Mouse (Mus musculus) frontal cortex, adult 2 months (tissue): ENCODE measurements around the gene Cfap65. TPM values are rescaled to one million over a fixed set of nuclear protein-coding genes. Genes with fewer than 3 reads are reported as not detected.

Experiments used
- polyA plus RNA-seq: library from polyadenylated mRNA; depleted of rRNA; stranded (reverse); fragments of >200 nt; gene quantifications from 2 replicates; pipeline ENCODE4 v1.2.3, GENCODE M21; 2012; rRNA removed

Gene Cfap65
- polyA plus RNA-seq, 1 experiment = 7.0 TPM

Other genes starting within 250 kb of the Cfap65 start
- gene Cyp27a1, start 222.0 kb downstream of the Cfap65 start, polyA plus RNA-seq = 14.1 and 14.5 TPM in 2 replicates
- 0.76 and 0.88 TPM in 2 replicates for gene Prkag3, start 186.4 kb downstream of the Cfap65 start, polyA plus RNA-seq
- gene Wnt6, start 163.7 kb downstream of the Cfap65 start, polyA plus RNA-seq = 7.9 and 8.9 TPM in 2 replicates
- 6.0 and 7.2 TPM in 2 replicates for gene Wnt10a, start 144.1 kb downstream of the Cfap65 start, polyA plus RNA-seq
- 224 and 291 TPM in 2 replicates for gene Cdk5r2, start 80.7 kb downstream of the Cfap65 start, polyA plus RNA-seq
- gene Fev, start 50.2 kb downstream of the Cfap65 start, polyA plus RNA-seq = not detected in 2 replicates
- 0.36 and 0.48 TPM in 2 replicates for gene Cryba2, start 42.5 kb downstream of the Cfap65 start, polyA plus RNA-seq
- 0.24 and 0.32 TPM in 2 replicates for gene Ihh, start 16.1 kb upstream of the Cfap65 start, polyA plus RNA-seq
- gene Nhej1, start 189.6 kb upstream of the Cfap65 start, polyA plus RNA-seq = 1.8 and 2.4 TPM in 2 replicates
- gene Slc23a3, start 198.3 kb upstream of the Cfap65 start, polyA plus RNA-seq = 0.12 and 0.23 TPM in 2 replicates
- gene Cnppd1, start 207.1 kb upstream of the Cfap65 start, polyA plus RNA-seq = 31.9 and 35.3 TPM in 2 replicates
- 189 and 211 TPM in 2 replicates for gene Retreg2, start 207.2 kb upstream of the Cfap65 start, polyA plus RNA-seq
- gene Zfand2b, start 233.0 kb upstream of the Cfap65 start, polyA plus RNA-seq = 55.1 and 56.5 TPM in 2 replicates
- gene Abcb6, start 244.8 kb upstream of the Cfap65 start, polyA plus RNA-seq = 24.7 and 29.2 TPM in 2 replicates